Mouse (Mus musculus) gastrocnemius, adult 18-20 months (tissue): ENCODE measurements around the gene Atxn1. TPM values are rescaled to one million over a fixed set of nuclear protein-coding genes. Genes with fewer than 3 reads are reported as not detected.

Experiments
- DNase-seq: peaks from one replicate; pipeline ENCODE4 v3.0.0; 2021; ENCODE audit warnings: low spot score
- total RNA-seq, 2 experiments: library from RNA; stranded (reverse); gene quantifications; 2 replicates each; pipeline ENCODE4 v1.2.3; 2021

Gene Atxn1
- total RNA-seq, 2 experiments from 2014 or later: 38.7 to 51.0 TPM

- no peak for DNase-seq
Observed at GRCm38 (mm10) chr13:45633918-45634317, 330.9 kb downstream of the Atxn1 start.

- DNase-seq: no peak
Observed at GRCm38 (mm10) chr13:45632133-45632532, 332.7 kb downstream of the Atxn1 start.

- DNase-seq: no peak
Observed at GRCm38 (mm10) chr13:45630518-45631290, 334.1 kb downstream of the Atxn1 start.

GRCm38 (mm10) chr13:45629750-45630149 is 335.1 kb downstream of the Atxn1 start:
- no peak for DNase-seq

GRCm38 (mm10) chr13:45628341-45628740 is 336.5 kb downstream of the Atxn1 start:
- no peak for DNase-seq

GRCm38 (mm10) chr13:45627206-45627751 is 337.5 kb downstream of the Atxn1 start:
- no peak for DNase-seq

- DNase-seq: no peak
Observed at GRCm38 (mm10) chr13:45625740-45626139, 339.1 kb downstream of the Atxn1 start.

- DNase-seq: no peak
Observed at GRCm38 (mm10) chr13:45623846-45624245, 341.0 kb downstream of the Atxn1 start.

- no peak for DNase-seq
Observed at GRCm38 (mm10) chr13:45622871-45623546, 341.8 kb downstream of the Atxn1 start.

- DNase-seq: no peak
Observed at GRCm38 (mm10) chr13:45620687-45621086, 344.1 kb downstream of the Atxn1 start.

GRCm38 (mm10) chr13:45620281-45620680 is 344.5 kb downstream of the Atxn1 start:
- no peak for DNase-seq

GRCm38 (mm10) chr13:45617988-45618387 is 346.8 kb downstream of the Atxn1 start:
- DNase-seq: no peak

- DNase-seq: no peak
Observed at GRCm38 (mm10) chr13:45614762-45615161, 350.0 kb downstream of the Atxn1 start.

- no peak for DNase-seq
Observed at GRCm38 (mm10) chr13:45613346-45613745, 351.5 kb downstream of the Atxn1 start.

- DNase-seq: no peak
Observed at GRCm38 (mm10) chr13:45611554-45611953, 353.3 kb downstream of the Atxn1 start.

- no peak for DNase-seq
Observed at GRCm38 (mm10) chr13:45609461-45609860, 355.3 kb downstream of the Atxn1 start.

GRCm38 (mm10) chr13:45608593-45608992 is 356.2 kb downstream of the Atxn1 start:
- no peak for DNase-seq

GRCm38 (mm10) chr13:45607946-45608345 is 356.9 kb downstream of the Atxn1 start:
- no peak for DNase-seq

GRCm38 (mm10) chr13:45603636-45604035 is 361.2 kb downstream of the Atxn1 start:
- DNase-seq: no peak

GRCm38 (mm10) chr13:45600443-45600842 is 364.4 kb downstream of the Atxn1 start:
- no peak for DNase-seq

- DNase-seq: no peak
Observed at GRCm38 (mm10) chr13:45599831-45600230, 365.0 kb downstream of the Atxn1 start.

GRCm38 (mm10) chr13:45595416-45595815 is 369.4 kb downstream of the Atxn1 start:
- no peak for DNase-seq

GRCm38 (mm10) chr13:45593914-45594313 is 370.9 kb downstream of the Atxn1 start:
- no peak for DNase-seq
